Mouse (Mus musculus): ENCODE measurements around the gene Dnm3. TPM values are rescaled to one million over a fixed set of nuclear protein-coding genes. Genes with fewer than 3 reads are reported as not detected.

The Dnm3 gene
- polyA plus RNA-seq, 1 experiment from 2014 or later: 67.6 TPM

DNA sequence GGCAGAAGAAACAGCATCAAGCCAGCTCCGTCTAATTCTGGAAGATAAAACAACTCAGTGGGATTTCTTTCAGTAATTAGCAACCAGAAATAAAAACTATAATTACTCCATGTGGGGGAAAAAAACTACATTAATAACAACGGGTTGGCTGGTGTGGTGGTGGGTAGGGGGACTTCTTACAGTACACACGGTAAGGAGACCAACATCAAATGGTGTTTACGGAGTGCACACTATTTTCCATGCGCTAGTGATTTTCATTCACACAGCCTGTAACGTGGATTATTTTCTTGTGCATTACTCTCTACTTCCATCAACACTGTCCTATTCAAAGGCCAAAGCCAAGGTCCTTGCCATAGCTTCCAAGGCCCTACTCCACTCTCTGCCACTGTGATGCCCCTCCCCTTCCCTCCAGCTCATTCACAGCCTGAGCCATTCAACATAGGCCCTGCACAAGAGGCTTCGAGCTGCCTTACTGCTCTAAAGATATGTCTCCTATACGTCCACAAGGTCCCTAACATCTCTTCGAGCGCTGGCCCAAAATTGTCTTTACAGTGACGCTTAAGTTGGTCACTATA lies 203.1 kb downstream of the Dnm3 start:
- 90% methylated on average over 11 of the region's 11 CpGs for WGBS
- ATAC-seq (replicated peaks): no peak; the same call in 1 of the 2 replicates
- Histone ChIP-seq H3K27ac (no peak overlapping the region), H3K27me3 (replicated peaks) (no peaks in the 10 kb centered on the region), H3K4me1 (no peaks in the 10 kb centered on the region), H3K4me2 (no peak overlapping the region), H3K4me3 (no peak overlapping the region), H3K9me3 (no peaks in the 10 kb centered on the region), H3K9ac (no peak overlapping the region), H3K36me3 (replicated peaks) (no peaks in the 10 kb centered on the region)

- Histone ChIP-seq H3K36me3 (replicated peaks) (no peaks in the 10 kb centered on the region), H3K4me1 (no peaks in the 10 kb centered on the region), H3K4me2 (no peak overlapping the region), H3K27me3 (replicated peaks) (no peaks in the 10 kb centered on the region), H3K27ac (no peak overlapping the region), H3K9me3 (no peaks in the 10 kb centered on the region), H3K4me3 (no peak overlapping the region), H3K9ac (no peak overlapping the region)
- ATAC-seq (replicated peaks): no peak
- 82% methylated on average over 6 of the region's 6 CpGs for WGBS
These were observed 220.8 kb downstream of the Dnm3 start for GRCm38 (mm10) chr1:162256912-162257607.

DNA sequence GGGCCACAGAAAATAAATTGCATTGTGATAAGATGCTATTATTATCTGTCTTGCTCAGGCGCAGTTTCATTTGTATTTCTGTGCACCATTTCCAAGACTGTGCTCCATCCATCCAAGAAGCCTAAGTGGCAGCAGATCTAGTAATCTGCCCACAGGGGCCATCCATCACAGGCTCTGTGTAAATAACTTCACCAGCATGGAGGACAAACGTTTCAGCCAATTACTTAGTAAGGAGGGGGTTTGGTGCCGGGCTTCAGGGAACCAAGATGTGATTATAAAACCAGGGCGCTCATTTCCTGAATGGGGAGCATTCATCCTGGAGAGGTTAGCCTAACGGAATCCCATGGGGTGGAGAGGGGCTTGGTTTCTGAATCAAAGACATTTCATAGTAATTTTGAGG lies 222.9 kb downstream of the Dnm3 start:
- 41% methylated on average over 5 of the region's 5 CpGs for WGBS
- no peak overlapping the region for H3K9ac ChIP-seq
- no peaks in the 10 kb centered on the region for H3K27me3 ChIP-seq (replicated peaks)
- no peak overlapping the region for H3K27ac ChIP-seq
- no peak overlapping the region for H3K4me3 ChIP-seq
- H3K36me3 ChIP-seq (replicated peaks): no peaks in the 10 kb centered on the region
- H3K4me2 ChIP-seq: no peak overlapping the region
- no peaks in the 10 kb centered on the region for H3K4me1 ChIP-seq
- no peak for ATAC-seq (replicated peaks)
- H3K9me3 ChIP-seq: no peaks in the 10 kb centered on the region

DNA sequence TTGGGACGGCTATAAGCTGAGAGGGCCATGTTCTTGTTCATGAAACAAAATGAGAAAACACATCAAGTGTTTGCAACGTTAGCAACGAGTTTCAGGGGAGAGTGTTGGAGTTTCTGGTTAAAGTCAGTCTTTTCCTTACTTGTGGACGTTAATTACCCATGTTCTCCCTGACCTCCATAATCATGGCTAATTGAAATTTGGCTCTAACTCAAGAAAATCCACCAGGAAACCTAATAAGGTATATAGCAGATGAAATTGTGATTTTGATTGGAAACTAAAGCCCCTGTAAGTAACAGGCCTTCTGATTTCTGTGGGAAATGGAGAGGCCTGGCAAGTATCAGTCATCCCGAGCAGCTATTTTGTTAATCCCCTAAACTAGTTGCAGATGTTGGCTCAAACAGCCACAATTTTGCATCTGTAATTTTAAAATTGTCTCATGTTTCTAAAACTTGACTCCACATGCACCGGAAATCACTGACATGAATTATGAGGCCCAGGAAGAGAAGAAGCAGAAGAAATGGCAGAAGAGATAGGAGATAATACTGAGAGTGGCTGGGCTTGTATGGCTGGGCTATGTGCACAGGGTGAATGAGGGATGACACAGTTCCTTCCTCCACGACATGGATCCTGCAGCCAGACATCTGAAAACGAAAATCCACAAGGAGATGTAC lies 223.7 kb downstream of the Dnm3 start:
- Histone ChIP-seq H3K4me2 (no peak overlapping the region), H3K4me3 (no peak overlapping the region), H3K9ac (no peak overlapping the region), H3K27me3 (replicated peaks) (no peaks in the 10 kb centered on the region), H3K4me1 (no peaks in the 10 kb centered on the region), H3K27ac (no peak overlapping the region), H3K9me3 (no peaks in the 10 kb centered on the region), H3K36me3 (replicated peaks) (no peaks in the 10 kb centered on the region)
- 85% methylated on average over 8 of the region's 8 CpGs for WGBS
- no peak for ATAC-seq (replicated peaks)

DNA sequence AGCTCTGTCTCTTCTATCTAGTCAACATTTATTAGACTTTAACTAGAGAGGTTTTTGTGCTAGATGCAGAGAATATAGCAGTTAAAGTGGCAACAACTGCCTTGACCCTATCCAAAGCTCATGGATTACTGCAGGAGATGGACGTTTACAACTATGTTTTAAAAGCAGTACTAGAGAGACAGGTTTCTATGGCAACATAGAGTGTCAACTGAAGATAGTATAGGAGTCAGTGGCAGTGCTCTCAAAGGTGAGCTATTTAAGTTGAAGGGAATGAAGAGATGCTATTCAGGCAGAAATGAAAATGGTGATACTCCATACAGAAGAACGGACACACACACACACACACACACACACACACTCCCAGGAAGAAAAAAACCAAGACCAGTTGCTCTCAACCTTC lies 225.0 kb downstream of the Dnm3 start:
- Histone ChIP-seq H3K9me3 (no peaks in the 10 kb centered on the region), H3K4me1 (no peaks in the 10 kb centered on the region), H3K9ac (no peak overlapping the region), H3K36me3 (replicated peaks) (no peaks in the 10 kb centered on the region), H3K4me2 (no peak overlapping the region), H3K27ac (no peak overlapping the region), H3K27me3 (replicated peaks) (no peaks in the 10 kb centered on the region), H3K4me3 (no peak overlapping the region)
- WGBS: 66% methylated on average over 2 of the region's 2 CpGs
- ATAC-seq (replicated peaks): peak; percentile 76; the same call in 1 of the 2 replicates

GRCm38 (mm10) chr1:162247216-162247615 lies 230.6 kb downstream of the Dnm3 start:
- Histone ChIP-seq H3K9ac (no peak overlapping the region), H3K4me2 (no peak overlapping the region), H3K4me1 (no peaks in the 10 kb centered on the region), H3K9me3 (no peaks in the 10 kb centered on the region), H3K4me3 (no peak overlapping the region), H3K27ac (no peak overlapping the region), H3K36me3 (replicated peaks) (no peaks in the 10 kb centered on the region), H3K27me3 (replicated peaks) (no peaks in the 10 kb centered on the region)
- ATAC-seq (replicated peaks): no peak
- WGBS: 87% methylated on average over 5 of the region's 5 CpGs

GRCm38 (mm10) chr1:162243651-162243990 lies 234.2 kb downstream of the Dnm3 start:
- Histone ChIP-seq H3K9ac (no peak overlapping the region), H3K36me3 (replicated peaks) (no peaks in the 10 kb centered on the region), H3K9me3 (no peaks in the 10 kb centered on the region), H3K27ac (no peak overlapping the region), H3K27me3 (replicated peaks) (no peaks in the 10 kb centered on the region), H3K4me1 (0 out of 2 replicates have a peak, but pooled peaks cover 2% of the 10 kb centered on the region), H3K4me3 (no peak overlapping the region), H3K4me2 (no peak overlapping the region)
- 65% methylated on average over 2 of the region's 2 CpGs for WGBS
- no peak; the same call in 1 of the 2 replicates for ATAC-seq (replicated peaks)

GRCm38 (mm10) chr1:162242980-162243650 lies 234.7 kb downstream of the Dnm3 start:
- H3K27ac ChIP-seq: no peak overlapping the region
- H3K36me3 ChIP-seq (replicated peaks): no peaks in the 10 kb centered on the region
- H3K4me1 ChIP-seq: 0 out of 2 replicates have a peak, but pooled peaks cover 2% of the 10 kb centered on the region
- no peaks in the 10 kb centered on the region for H3K27me3 ChIP-seq (replicated peaks)
- H3K9ac ChIP-seq: no peak overlapping the region
- no peak overlapping the region for H3K4me3 ChIP-seq
- no peak; the same call in 1 of the 2 replicates for ATAC-seq (replicated peaks)
- no peak overlapping the region for H3K4me2 ChIP-seq
- WGBS: 78% methylated on average over 7 of the region's 7 CpGs
- H3K9me3 ChIP-seq: no peaks in the 10 kb centered on the region

DNA sequence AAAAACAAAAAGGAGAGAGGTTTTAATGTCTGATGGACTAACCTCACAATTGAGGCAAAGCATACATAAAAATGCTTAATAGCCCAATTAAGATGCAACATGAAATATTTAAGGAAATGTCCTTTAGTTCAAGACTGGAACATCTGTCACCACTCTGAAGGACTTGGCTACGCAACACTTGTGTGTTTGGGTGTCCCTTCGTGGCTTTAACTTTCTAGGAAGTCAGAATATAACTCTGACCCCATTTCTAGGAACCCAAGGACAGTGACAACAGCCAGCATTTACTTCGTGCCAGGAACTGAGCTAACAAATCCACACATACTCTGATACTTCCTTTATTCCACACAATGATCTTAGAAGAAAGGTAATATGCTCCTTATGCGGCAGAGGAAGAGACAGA lies 237.1 kb downstream of the Dnm3 start:
- no peak for ATAC-seq (replicated peaks)
- WGBS: 91% methylated on average over 4 of the region's 4 CpGs
- H3K9ac ChIP-seq: no peak overlapping the region
- H3K9me3 ChIP-seq: no peaks in the 10 kb centered on the region
- no peaks in the 10 kb centered on the region for H3K36me3 ChIP-seq (replicated peaks)
- H3K4me2 ChIP-seq: no peak overlapping the region
- H3K4me1 ChIP-seq: 0 out of 2 replicates have a peak, but pooled peaks cover 2% of the 10 kb centered on the region
- no peaks in the 10 kb centered on the region for H3K27me3 ChIP-seq (replicated peaks)
- H3K27ac ChIP-seq: no peak overlapping the region
- no peak overlapping the region for H3K4me3 ChIP-seq

DNA sequence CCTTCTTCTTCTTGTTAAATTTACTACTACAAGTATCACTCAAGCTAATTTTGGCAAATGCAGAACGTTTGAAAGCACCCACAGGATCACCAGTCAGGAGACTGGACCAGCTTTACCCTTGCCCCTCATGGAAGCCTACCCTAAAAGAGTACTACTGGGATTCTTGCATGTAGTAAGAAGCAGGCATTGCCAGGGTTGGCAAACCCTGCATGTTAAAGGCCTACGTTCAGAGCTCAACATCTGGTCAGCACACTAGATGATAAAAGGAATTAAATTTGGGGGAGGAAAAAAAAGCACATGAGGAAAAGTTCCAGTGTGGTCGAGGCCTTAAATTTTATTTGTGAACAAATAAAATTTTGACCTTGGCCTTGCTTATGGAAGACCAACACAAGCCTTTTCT lies 239.2 kb downstream of the Dnm3 start:
- Histone ChIP-seq H3K27ac (no peak overlapping the region), H3K9me3 (no peaks in the 10 kb centered on the region), H3K4me1 (0 out of 2 replicates have a peak, but pooled peaks cover 2% of the 10 kb centered on the region), H3K4me3 (no peak overlapping the region), H3K9ac (no peak overlapping the region), H3K27me3 (replicated peaks) (no peaks in the 10 kb centered on the region), H3K36me3 (replicated peaks) (no peaks in the 10 kb centered on the region), H3K4me2 (no peak overlapping the region)
- 73% methylated on average over 3 of the region's 3 CpGs for WGBS
- no peak for ATAC-seq (replicated peaks)

DNA sequence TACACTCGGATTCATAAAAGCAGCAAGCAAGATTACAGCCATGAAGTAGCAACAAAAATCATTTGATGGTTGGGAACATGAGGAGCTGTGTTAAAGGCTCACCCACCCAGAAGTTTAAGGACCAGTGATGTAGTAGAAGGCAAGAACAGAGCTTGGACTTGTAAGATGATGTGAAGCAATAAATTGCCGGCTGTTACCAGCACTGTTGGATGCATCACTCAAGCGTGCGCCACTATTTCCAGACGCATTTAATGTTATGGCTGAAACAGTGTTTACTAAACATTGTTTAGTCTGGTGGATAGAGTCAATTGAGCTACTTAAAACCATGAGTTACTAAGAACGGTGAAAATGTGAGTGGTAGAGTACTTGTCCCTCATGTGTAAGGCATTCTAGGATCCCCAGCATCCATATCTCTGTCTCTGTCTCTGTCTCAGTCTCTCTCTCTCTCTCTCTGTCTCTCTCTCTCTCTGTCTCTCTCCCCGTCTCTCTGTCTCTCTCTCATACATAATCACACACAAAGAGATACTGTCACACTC lies 241.1 kb downstream of the Dnm3 start:
- Histone ChIP-seq H3K4me1 (no peaks in the 10 kb centered on the region), H3K36me3 (replicated peaks) (no peaks in the 10 kb centered on the region), H3K9ac (no peak overlapping the region), H3K9me3 (no peaks in the 10 kb centered on the region), H3K27me3 (replicated peaks) (no peaks in the 10 kb centered on the region), H3K27ac (no peak overlapping the region), H3K4me3 (no peak overlapping the region), H3K4me2 (no peak overlapping the region)
- 92% methylated on average over 7 of the region's 7 CpGs for WGBS
- no peak for ATAC-seq (replicated peaks)

DNA sequence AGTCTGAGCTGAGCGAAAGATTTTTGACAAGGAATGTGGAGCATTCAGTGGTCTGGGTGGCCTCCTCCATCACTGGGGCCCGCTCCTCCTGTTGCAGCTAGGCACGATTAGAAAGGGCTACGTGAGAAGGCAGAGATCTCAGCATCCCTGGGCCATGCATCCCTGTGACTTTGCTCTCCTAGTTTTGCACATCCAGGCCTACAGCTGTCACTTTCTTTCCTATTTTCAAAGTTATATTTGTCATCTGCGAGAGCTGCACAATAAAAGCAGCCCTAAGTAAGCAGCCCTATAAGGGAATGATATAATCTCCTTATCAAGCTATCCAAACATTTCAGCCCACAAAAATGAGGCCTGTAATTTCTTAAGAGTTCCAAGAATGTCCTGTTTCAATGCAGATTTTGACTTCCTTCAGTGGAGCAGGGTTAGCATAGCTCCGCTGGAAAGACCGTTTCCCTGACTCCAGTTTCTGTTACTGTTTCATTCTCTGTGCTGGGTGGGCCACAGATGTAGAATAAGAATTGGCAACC lies 252.2 kb downstream of the Dnm3 start:
- 69% methylated on average over 7 of the region's 7 CpGs for WGBS
- no peak overlapping the region for H3K4me2 ChIP-seq
- no peaks in the 10 kb centered on the region for H3K4me1 ChIP-seq

More for the DNA sequence above, 252.2 kb downstream of the Dnm3 start:
- Histone ChIP-seq H3K9me3 (no peaks in the 10 kb centered on the region), H3K4me3 (no peak overlapping the region), H3K9ac (no peak overlapping the region), H3K36me3 (replicated peaks) (no peaks in the 10 kb centered on the region), H3K27me3 (replicated peaks) (no peaks in the 10 kb centered on the region), H3K27ac (no peak overlapping the region)
- no peak for ATAC-seq (replicated peaks)
